ENCODE assay signal across 8 mouse cellular contexts in genomic region chr1:64618226-64618625, GRCm38 (mm10). TPM values are rescaled to one million over a fixed set of nuclear protein-coding genes. Genes with fewer than 3 reads are reported as not detected.
A peak's percentile ranks its signal among the peaks of the same experiment; 100 is the strongest.
DNase-seq lines count a peak whose midpoint lies in the region; ATAC-seq and TF ChIP-seq lines count a peak whose summit lies in the region.

No protein-coding gene starts in this region.

- H3K9me3 ChIP-seq in heart, embryonic 12.5 days (replicated peaks): no peaks in the 10 kb centered on the region
- no peaks in the 10 kb centered on the region for H3K9me3 ChIP-seq in ES-Bruce4 (replicated peaks; ENCODE audit: control insufficient read depth, insufficient read depth, low read length, poor library complexity, severe bottlenecking)
- no peaks in the 10 kb centered on the region for H3K9me3 ChIP-seq in hindbrain, embryonic 13.5 days
- no peaks in the 10 kb centered on the region for H3K9me3 ChIP-seq in midbrain, embryonic 11.5 days (ENCODE audit: control insufficient read depth, low read length)

- no peak for TF ChIP-seq CTCF in ES-Bruce4 (IDR thresholded peaks at IDR 0.05; ENCODE audit: low read depth, low read length)

- H3K4me1 ChIP-seq in heart, embryonic 12.5 days (replicated peaks): peaks cover 6% of the 10 kb centered on the region; the same call in 1 of the 2 replicates
- no peaks in the 10 kb centered on the region for H3K4me1 ChIP-seq in ES-Bruce4 (ENCODE audit: control insufficient read depth, insufficient read depth, low read length)
- H3K4me1 ChIP-seq in hindbrain, embryonic 13.5 days (replicated peaks): peaks cover 27% of the 10 kb centered on the region
- peaks cover 6% of the 10 kb centered on the region; the same call in 1 of the 2 replicates for H3K4me1 ChIP-seq in midbrain, embryonic 11.5 days (ENCODE audit: control insufficient read depth, insufficient read depth, low read length)

- intact Hi-C loops in heart, postnatal 14 days (cut with DNase I): loop anchor here (2.0 to 10.0 kb wide), 6 partner anchors 74 to 953 kb away; partner anchors contain the start of genes Ccnyl1 and Creb1

- no peak overlapping the region for H3K27ac ChIP-seq in heart, embryonic 12.5 days (ENCODE audit: poor library complexity, severe bottlenecking)
- no peak overlapping the region for H3K27ac ChIP-seq in ES-Bruce4 (ENCODE audit: insufficient read depth, low read length)
- H3K27ac ChIP-seq in hindbrain, embryonic 13.5 days: peak overlapping the region; percentile 97
- no peak overlapping the region for H3K27ac ChIP-seq in midbrain, embryonic 11.5 days (ENCODE audit: low read depth, low read length)

- DNase-seq in heart, postnatal 14 days: no peak
- DNase-seq in midbrain, embryonic 11.5 days (ENCODE audit: low spot score, missing footprints): peak; percentile 84
- DNase-seq in layer of hippocampus, adult 18-20 months (ENCODE audit: low spot score in 2 of 2): no peak
- DNase-seq in Muller cell, postnatal 12 days (ENCODE audit: inconsistent ontology term): no peak
- no peak for DNase-seq in kidney, adult 11 months

- H3K27me3 ChIP-seq in heart, embryonic 12.5 days (replicated peaks): no peaks in the 10 kb centered on the region
- H3K27me3 ChIP-seq in ES-Bruce4 (ENCODE audit: control insufficient read depth, insufficient read depth, low read length, poor library complexity, severe bottlenecking): no peaks in the 10 kb centered on the region
- no peaks in the 10 kb centered on the region for H3K27me3 ChIP-seq in hindbrain, embryonic 13.5 days
- no peaks in the 10 kb centered on the region for H3K27me3 ChIP-seq in midbrain, embryonic 11.5 days (ENCODE audit: control insufficient read depth, insufficient read depth, low read length)

- 66% methylated on average over 3 of the region's 3 CpGs for WGBS in heart, embryonic 12.5 days
- 69% methylated on average over 3 of the region's 3 CpGs for WGBS in hindbrain, embryonic 13.5 days
- 73% methylated on average over 3 of the region's 3 CpGs for WGBS in midbrain, embryonic 11.5 days

- 0 out of 2 replicates have a peak overlapping the region, but pooled peaks have one; percentile 86 for H3K9ac ChIP-seq in heart, embryonic 12.5 days
- H3K9ac ChIP-seq in ES-Bruce4 (ENCODE audit: low read depth, poor library complexity, severe bottlenecking): peak overlapping the region; percentile 74; the same call in 1 of the 2 replicates
- peak overlapping the region; percentile 96 for H3K9ac ChIP-seq in hindbrain, embryonic 13.5 days
- 0 out of 2 replicates have a peak overlapping the region, but pooled peaks have one; percentile 67 for H3K9ac ChIP-seq in midbrain, embryonic 11.5 days (ENCODE audit: low read length)

- TF ChIP-seq POLR2A in ES-Bruce4 (IDR thresholded peaks at IDR 0.05; ENCODE audit: insufficient read depth, low read length): no peak

- no peak for ATAC-seq in heart, embryonic 12.5 days (ENCODE audit: insufficient number of reproducible peaks, low FRiP score)
- no peak for ATAC-seq in hindbrain, embryonic 13.5 days (ENCODE audit: low FRiP score)
- ATAC-seq in midbrain, embryonic 11.5 days (ENCODE audit: low FRiP score): no peak

- no peaks in the 10 kb centered on the region; the same call in 1 of the 2 replicates for H3K36me3 ChIP-seq in heart, embryonic 12.5 days
- H3K36me3 ChIP-seq in ES-Bruce4 (ENCODE audit: control insufficient read depth, insufficient read depth, low read length, poor library complexity, severe bottlenecking): no peaks in the 10 kb centered on the region
- H3K36me3 ChIP-seq in hindbrain, embryonic 13.5 days: 0 out of 2 replicates have a peak, but pooled peaks cover 4% of the 10 kb centered on the region
- no peaks in the 10 kb centered on the region for H3K36me3 ChIP-seq in midbrain, embryonic 11.5 days (ENCODE audit: control insufficient read depth, insufficient read depth, low read length)

- peak overlapping the region; percentile 70; the same call in 1 of the 2 replicates for H3K4me3 ChIP-seq in heart, embryonic 12.5 days
- H3K4me3 ChIP-seq in ES-Bruce4 (ENCODE audit: low read depth, low read length): no peak overlapping the region
- H3K4me3 ChIP-seq in hindbrain, embryonic 13.5 days: peak overlapping the region; percentile 72
- peak overlapping the region; percentile 52 for H3K4me3 ChIP-seq in midbrain, embryonic 11.5 days (ENCODE audit: low read depth, low read length)

- peak overlapping the region; percentile 72; the same call in 1 of the 2 replicates for H3K4me2 ChIP-seq in heart, embryonic 12.5 days
- H3K4me2 ChIP-seq in hindbrain, embryonic 13.5 days: peak overlapping the region; percentile 65
- peak overlapping the region; percentile 78 for H3K4me2 ChIP-seq in midbrain, embryonic 11.5 days

- TF ChIP-seq EP300 in ES-Bruce4 (IDR thresholded peaks at IDR 0.05; ENCODE audit: insufficient read depth, low read depth, low read length): no peak

RNA-seq across cellular contexts. Expression of gene Mettl21a, which starts 1.2 kb away (rescaled TPM):
- polyA plus RNA-seq in heart, embryonic 12.5 days (2016; fragmentation: Nextera tagmentation; extraction: Ambion mirVana): 9.9 and 11.2 TPM in 2 replicates
- total RNA-seq in heart, postnatal 14 days (2021): 1 to 10 TPM; 6.4 to 8.4 TPM
- polyA plus RNA-seq in ES-Bruce4 (2011; ENCODE audit: insufficient read depth, insufficient read length, low read depth, missing spikeins): 14.5 and 15.1 TPM in 2 replicates
- polyA plus RNA-seq in hindbrain, embryonic 13.5 days (2015; fragmentation: Nextera tagmentation; extraction: Ambion mirVana): 19.5 and 21.0 TPM in 2 replicates
- 20.9 and 24.4 TPM in 2 replicates for polyA plus RNA-seq in midbrain, embryonic 11.5 days (2014; fragmentation: Nextera tagmentation; extraction: Ambion mirVana)
- 10 to 100 TPM; 11.9 to 12.0 TPM for total RNA-seq in layer of hippocampus, adult 18-20 months (2021)
